8 mouse cellular contexts compared by ENCODE assay signal in the genomic region with DNA sequence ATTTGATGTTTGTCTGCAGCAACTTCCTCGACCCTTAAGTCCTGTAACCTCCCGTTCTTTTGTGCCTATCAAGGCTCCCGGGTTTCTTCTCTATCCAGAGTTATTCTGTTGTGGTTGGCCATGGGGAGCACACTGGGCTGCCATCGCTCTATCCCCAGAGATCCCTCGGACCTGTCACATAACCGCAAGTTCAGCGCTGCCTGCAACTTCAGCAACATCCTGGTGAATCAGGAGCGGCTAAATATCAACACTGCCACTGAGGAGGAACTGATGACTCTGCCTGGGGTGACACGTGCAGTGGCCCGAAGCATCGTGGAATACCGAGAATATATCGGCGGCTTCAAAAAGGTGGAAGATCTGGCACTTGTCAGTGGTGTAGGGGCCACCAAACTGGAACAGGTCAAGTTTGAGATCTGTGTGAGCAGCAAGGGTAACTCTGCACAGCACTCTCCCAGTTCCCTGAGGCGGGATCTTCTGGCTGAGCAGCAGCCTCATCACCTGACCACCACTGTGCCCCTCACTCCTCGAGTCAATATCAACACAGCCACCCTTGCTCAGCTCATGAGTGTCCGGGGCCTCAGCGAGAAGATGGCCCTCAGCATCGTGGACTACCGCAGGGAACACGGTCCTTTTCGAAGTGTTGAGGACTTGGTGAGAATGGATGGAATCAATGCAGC. TPM values are rescaled to one million over a fixed set of nuclear protein-coding genes. Genes with fewer than 3 reads are reported as not detected.
DNase-seq lines count a peak whose midpoint lies in the region; ATAC-seq and TF ChIP-seq lines count a peak whose summit lies in the region.

No protein-coding gene starts in this region.

- peak overlapping the region; percentile 78 for H3K4me2 ChIP-seq in limb, embryonic 11.5 days (ENCODE audit: low read depth, severe bottlenecking)

- no peaks in the 10 kb centered on the region for H3K4me1 ChIP-seq in ES-Bruce4 (ENCODE audit: control insufficient read depth, insufficient read depth, low read length)
- H3K4me1 ChIP-seq in limb, embryonic 11.5 days (ENCODE audit: control insufficient read depth, insufficient read depth, low read length): peaks cover 16% of the 10 kb centered on the region

- TF ChIP-seq EP300 in ES-Bruce4 (IDR thresholded peaks at IDR 0.05; ENCODE audit: insufficient read depth, low read depth, low read length): no peak

- H3K36me3 ChIP-seq in ES-Bruce4 (ENCODE audit: control insufficient read depth, insufficient read depth, low read length, poor library complexity, severe bottlenecking): no peaks in the 10 kb centered on the region
- no peaks in the 10 kb centered on the region for H3K36me3 ChIP-seq in limb, embryonic 11.5 days (ENCODE audit: control insufficient read depth, insufficient read depth, low read length)

- no peaks in the 10 kb centered on the region for H3K27me3 ChIP-seq in ES-Bruce4 (ENCODE audit: control insufficient read depth, insufficient read depth, low read length, poor library complexity, severe bottlenecking)
- no peaks in the 10 kb centered on the region for H3K27me3 ChIP-seq in limb, embryonic 11.5 days (ENCODE audit: control insufficient read depth, insufficient read depth, low read length)

- peak; percentile 49 for DNase-seq in cerebellum, adult 9-10 months
- no peak for DNase-seq in cerebellum, postnatal 25 days
- DNase-seq in limb, embryonic 11.5 days (ENCODE audit: low spot score): no peak
- DNase-seq in naive thymus-derived CD4-positive, alpha-beta T cell, adult 2 months (ENCODE audit: low read depth): peak; percentile 39
- DNase-seq in frontal cortex, adult 2 months (ENCODE audit: extremely low spot score in 1 of 2, low spot score in 1 of 2): no peak
- no peak for DNase-seq in urinary bladder, postnatal 14 days (ENCODE audit: low spot score)

- WGBS in limb, embryonic 11.5 days: 49% methylated on average over 22 of the region's 22 CpGs

- no peaks in the 10 kb centered on the region for H3K9me3 ChIP-seq in ES-Bruce4 (replicated peaks; ENCODE audit: control insufficient read depth, insufficient read depth, low read length, poor library complexity, severe bottlenecking)
- no peaks in the 10 kb centered on the region for H3K9me3 ChIP-seq in limb, embryonic 11.5 days (ENCODE audit: control insufficient read depth, low read length)

- H3K27ac ChIP-seq in ES-Bruce4 (ENCODE audit: insufficient read depth, low read length): no peak overlapping the region
- no peak overlapping the region for H3K27ac ChIP-seq in limb, embryonic 11.5 days (replicated peaks; ENCODE audit: low read depth, low read length)

- H3K9ac ChIP-seq in ES-Bruce4 (ENCODE audit: low read depth, poor library complexity, severe bottlenecking): no peak overlapping the region
- H3K9ac ChIP-seq in limb, embryonic 11.5 days (ENCODE audit: low read length): no peak overlapping the region

- no peak for TF ChIP-seq POLR2A in ES-Bruce4 (IDR thresholded peaks at IDR 0.05; ENCODE audit: insufficient read depth, low read length)

- no peak for TF ChIP-seq CTCF in ES-Bruce4 (IDR thresholded peaks at IDR 0.05; ENCODE audit: low read depth, low read length)

- ATAC-seq in granulocyte monocyte progenitor cell, adult 5-6 weeks (replicated peaks; ENCODE audit: poor library complexity, severe bottlenecking): peak; percentile 42
- ATAC-seq in limb, embryonic 11.5 days (ENCODE audit: insufficient number of reproducible peaks, low FRiP score, low TSS enrichment, low read depth): no peak

- H3K4me3 ChIP-seq in ES-Bruce4 (ENCODE audit: low read depth, low read length): peak overlapping the region; percentile 12; the same call in 1 of the 2 replicates
- H3K4me3 ChIP-seq in limb, embryonic 11.5 days (ENCODE audit: low read depth, low read length): peak overlapping the region; percentile 72

RNA-seq across cellular contexts. Expression of a gene that starts 1.1 kb away (rescaled TPM):
- 1.2 and 1.6 TPM in 2 replicates for polyA plus RNA-seq in ES-Bruce4 (2011; ENCODE audit: insufficient read depth, insufficient read length, low read depth, missing spikeins)
- 9.3 and 9.9 TPM in 2 replicates for total RNA-seq in granulocyte monocyte progenitor cell, adult 5-6 weeks (2014; fragmentation: Nextera tagmentation)
- 12.1 and 13.7 TPM in 2 replicates for total RNA-seq in granulocyte monocyte progenitor cell, adult 5-6 weeks (2017)
- 21.2 and 21.8 TPM in 2 replicates for polyA plus RNA-seq in limb, embryonic 11.5 days (2014; fragmentation: Nextera tagmentation; extraction: Ambion mirVana)
- polyA plus RNA-seq in frontal cortex, adult 2 months (2012; rRNA removed): 21.1 and 22.8 TPM in 2 replicates

Comparison
In these comparisons a context has a peak if more than half of its experiments do, and no peak if none do; other contexts are left out.
1. DNase-seq: peak in cerebellum, adult 9-10 months (single experiment) and naive thymus-derived CD4-positive, alpha-beta T cell, adult 2 months (single experiment); none in cerebellum, postnatal 25 days (0 of 2), limb, embryonic 11.5 days (single experiment), frontal cortex, adult 2 months (0 of 2) and urinary bladder, postnatal 14 days (single experiment).